Mouse (Mus musculus) stomach, embryonic 16.5 days (tissue): Measurements from ENCODE around the gene Prdm10. TPM values are rescaled to one million over a fixed set of nuclear protein-coding genes. Genes with fewer than 3 reads are reported as not detected.

Experiments used
- ATAC-seq: fragments of 200-750 bp; cut with Nextera tagmentation; 2 replicates; pipeline ENCODE4 v1.8.0; 2017; ENCODE audit warnings: moderate number of reproducible peaks, moderate TSS enrichment; ENCODE audit not compliant: insufficient read depth, low FRiP score
- H3K27ac ChIP-seq: fragments of 300-500 bp; sonication (generic); 2 replicates; pipeline ENCODE4 v1.5.1; 2014; ENCODE audit warnings: low read length
- H3K27me3 ChIP-seq: fragments of 300-500 bp; sonication (generic); 2 replicates; pipeline ENCODE4 v1.6.1; 2014; ENCODE audit warnings: low read length, control low read depth, mixed read lengths; ENCODE audit not compliant: control insufficient read depth, insufficient read depth
- H3K36me3 ChIP-seq: fragments of 300-500 bp; sonication (generic); 2 replicates; pipeline ENCODE4 v1.6.1; 2014; ENCODE audit warnings: low read length; ENCODE audit not compliant: control insufficient read depth, insufficient read depth
- H3K4me1 ChIP-seq: fragments of 300-500 bp; sonication (generic); 2 replicates; pipeline ENCODE4 v1.6.1; 2014; ENCODE audit warnings: low read length, control low read depth, mixed read lengths; ENCODE audit not compliant: control insufficient read depth, insufficient read depth
- H3K4me2 ChIP-seq: fragments of 300-500 bp; sonication (generic); 2 replicates; pipeline ENCODE4 v1.6.1; 2014; ENCODE audit warnings: low read depth, low read length, mixed read lengths
- H3K4me3 ChIP-seq: fragments of 300-500 bp; sonication (generic); replicated peaks from 2 replicates; pipeline ENCODE4 v1.5.1; 2014; ENCODE audit warnings: mild to moderate bottlenecking, low read length
- H3K9ac ChIP-seq: fragments of 300-500 bp; sonication (generic); 2 replicates; pipeline ENCODE4 v1.6.1; 2014; ENCODE audit warnings: low read length
- H3K9me3 ChIP-seq: fragments of 300-500 bp; sonication (generic); replicated peaks from 2 replicates; pipeline ENCODE4 v1.6.1; 2016; ENCODE audit warnings: low read length, control low read depth; ENCODE audit not compliant: control insufficient read depth
- WGBS: fragments of 180-500 bp; shearing (Covaris S2); extraction: QIAGEN DNeasy Blood & Tissue Kit; methylation state at CpG from one replicate; pipeline ENCODE4 v1.1.7; 2014; 5-methylcytosine and 5-hydroxymethylcytosine counted together
- polyA plus RNA-seq: library from polyadenylated mRNA; unstranded; fragments of >200 nt; fragmentation: Nextera tagmentation; extraction: Ambion mirVana; gene quantifications from 2 replicates; pipeline ENCODE4 v1.2.1, GENCODE M21; 2015

Gene Prdm10
- polyA plus RNA-seq, 1 experiment from 2014 or later = 4.8 TPM

DNA sequence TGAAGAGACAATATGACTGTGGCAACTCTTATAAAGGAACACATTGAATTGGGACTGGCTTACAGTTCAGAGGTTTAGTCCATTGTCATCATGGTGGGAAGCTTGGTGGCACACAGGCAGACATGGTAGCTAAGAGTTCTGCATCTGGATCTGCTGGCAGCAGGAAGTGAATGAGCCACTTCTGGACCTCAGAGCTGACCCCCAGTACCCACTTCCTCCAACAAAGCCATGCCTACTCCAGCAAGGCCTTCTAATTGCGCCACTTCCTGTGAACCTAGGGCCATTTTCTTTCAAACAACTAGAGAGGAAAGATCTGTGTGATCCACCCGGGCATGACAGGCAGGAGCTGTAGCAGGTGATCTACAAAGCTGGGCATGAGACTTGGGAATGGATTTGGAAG is 72.4 kb downstream of the Prdm10 start:
- H3K4me2 ChIP-seq = no peak overlapping the region
- ATAC-seq = no peak
- no peaks in the 10 kb centered on the region for H3K4me1 ChIP-seq
- no peak overlapping the region for H3K27ac ChIP-seq
- no peaks in the 10 kb centered on the region for H3K27me3 ChIP-seq
- H3K36me3 ChIP-seq = no peaks in the 10 kb centered on the region
- 81% methylated on average over 2 of the region's 2 CpGs for WGBS
- H3K9me3 ChIP-seq = no peaks in the 10 kb centered on the region
- H3K9ac ChIP-seq = no peak overlapping the region
- H3K4me3 ChIP-seq = no peak overlapping the region

DNA sequence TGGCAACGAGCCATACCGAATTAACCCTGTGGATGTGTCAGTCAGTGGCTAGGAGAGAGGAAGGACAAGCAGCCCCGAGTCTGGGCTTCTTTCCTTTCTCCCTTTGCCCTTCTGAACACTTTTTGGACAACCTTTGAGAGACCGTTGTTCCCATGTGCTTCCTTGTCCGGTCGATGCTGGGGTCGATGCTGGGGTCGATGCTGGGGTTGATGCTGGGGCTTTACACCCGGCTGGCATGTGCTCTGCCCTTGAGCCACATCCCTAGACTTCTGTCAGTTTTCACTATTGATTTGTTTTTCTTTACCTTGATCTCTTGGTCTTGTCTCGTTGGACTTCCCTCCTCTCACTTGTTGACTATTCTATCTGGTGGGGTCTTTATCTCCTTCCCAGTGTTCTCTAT is 73.2 kb downstream of the Prdm10 start:
- WGBS = 77% methylated on average over 10 of the region's 10 CpGs

GRCm38 (mm10) chr9:31354051-31354450 is 73.7 kb downstream of the Prdm10 start:
- H3K9ac ChIP-seq = no peak overlapping the region
- H3K4me2 ChIP-seq = no peak overlapping the region
- H3K4me1 ChIP-seq = no peaks in the 10 kb centered on the region
- no peak overlapping the region for H3K27ac ChIP-seq
- no peak overlapping the region for H3K4me3 ChIP-seq
- ATAC-seq = no peak
- 63% methylated on average over 7 of the region's 7 CpGs for WGBS
- H3K9me3 ChIP-seq = no peaks in the 10 kb centered on the region
- H3K36me3 ChIP-seq = peaks cover 3% of the 10 kb centered on the region; the same call in 1 of the 2 replicates
- H3K27me3 ChIP-seq = no peaks in the 10 kb centered on the region

More for the DNA sequence above, 73.2 kb downstream of the Prdm10 start:
- Histone ChIP-seq H3K27me3 (no peaks in the 10 kb centered on the region), H3K4me2 (no peak overlapping the region), H3K9me3 (no peaks in the 10 kb centered on the region), H3K9ac (no peak overlapping the region), H3K4me3 (no peak overlapping the region), H3K36me3 (no peaks in the 10 kb centered on the region), H3K4me1 (no peaks in the 10 kb centered on the region), H3K27ac (no peak overlapping the region)
- no peak for ATAC-seq

- Histone ChIP-seq H3K4me3 (no peak overlapping the region), H3K9ac (no peak overlapping the region), H3K4me1 (no peaks in the 10 kb centered on the region), H3K27me3 (no peaks in the 10 kb centered on the region), H3K27ac (no peak overlapping the region), H3K9me3 (no peaks in the 10 kb centered on the region), H3K4me2 (no peak overlapping the region), H3K36me3 (peaks cover 13% of the 10 kb centered on the region; the same call in 1 of the 2 replicates)
- ATAC-seq = no peak
- 86% methylated on average over 9 of the region's 9 CpGs for WGBS
Observed at GRCm38 (mm10) chr9:31363698-31364609, 83.6 kb downstream of the Prdm10 start.

- 0 out of 2 replicates have a peak, but pooled peaks cover 9% of the 10 kb centered on the region for H3K36me3 ChIP-seq
- H3K27ac ChIP-seq = no peak overlapping the region
- no peaks in the 10 kb centered on the region for H3K27me3 ChIP-seq
- no peak for ATAC-seq
- WGBS = 71% methylated on average over 8 of the region's 8 CpGs
- H3K9me3 ChIP-seq = no peaks in the 10 kb centered on the region
- H3K4me2 ChIP-seq = no peak overlapping the region
- no peak overlapping the region for H3K9ac ChIP-seq
- H3K4me3 ChIP-seq = no peak overlapping the region
- H3K4me1 ChIP-seq = no peaks in the 10 kb centered on the region
Observed at GRCm38 (mm10) chr9:31365086-31365485, 84.7 kb downstream of the Prdm10 start.

DNA sequence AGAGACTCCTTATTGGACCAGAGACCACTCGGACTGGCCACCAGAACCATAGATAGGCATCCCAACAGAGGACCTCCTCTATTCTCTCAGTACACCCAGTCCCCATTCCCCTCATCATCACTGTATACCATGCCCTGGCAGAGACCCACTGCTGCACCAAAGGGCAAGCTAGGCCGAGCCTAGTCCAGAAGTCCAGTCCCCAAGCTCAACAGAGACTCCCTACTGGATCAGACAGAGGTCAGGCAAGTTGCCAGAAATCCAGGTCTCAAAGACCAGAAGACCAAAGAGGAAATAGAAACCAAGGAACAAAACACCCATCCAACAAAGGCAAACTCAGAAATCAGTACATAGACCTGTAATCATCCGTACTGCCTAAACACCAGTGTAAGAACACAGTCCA is 91.4 kb downstream of the Prdm10 start:
- H3K9ac ChIP-seq = no peak overlapping the region
- H3K36me3 ChIP-seq = peaks cover 10% of the 10 kb centered on the region; the same call in 1 of the 2 replicates
- H3K4me3 ChIP-seq = no peak overlapping the region
- H3K27ac ChIP-seq = no peak overlapping the region
- WGBS = 91% methylated on average over 3 of the region's 3 CpGs
- no peaks in the 10 kb centered on the region for H3K27me3 ChIP-seq
- no peak for ATAC-seq
- no peaks in the 10 kb centered on the region for H3K9me3 ChIP-seq
- no peak overlapping the region for H3K4me2 ChIP-seq
- H3K4me1 ChIP-seq = no peaks in the 10 kb centered on the region

GRCm38 (mm10) chr9:31376661-31377060 is 96.3 kb downstream of the Prdm10 start:
- H3K9me3 ChIP-seq = no peaks in the 10 kb centered on the region
- ATAC-seq = no peak
- H3K27me3 ChIP-seq = no peaks in the 10 kb centered on the region
- peaks cover 8% of the 10 kb centered on the region; the same call in 1 of the 2 replicates for H3K36me3 ChIP-seq
- no peak overlapping the region for H3K9ac ChIP-seq
- no peak overlapping the region for H3K4me2 ChIP-seq
- no peaks in the 10 kb centered on the region for H3K4me1 ChIP-seq
- H3K27ac ChIP-seq = no peak overlapping the region
- H3K4me3 ChIP-seq = no peak overlapping the region

GRCm38 (mm10) chr9:31384786-31385499 is 104.6 kb downstream of the Prdm10 start:
- H3K9ac ChIP-seq = peak overlapping the region; percentile 73; the same call in 1 of the 2 replicates
- 79% methylated on average over 17 of the region's 17 CpGs for WGBS

DNA sequence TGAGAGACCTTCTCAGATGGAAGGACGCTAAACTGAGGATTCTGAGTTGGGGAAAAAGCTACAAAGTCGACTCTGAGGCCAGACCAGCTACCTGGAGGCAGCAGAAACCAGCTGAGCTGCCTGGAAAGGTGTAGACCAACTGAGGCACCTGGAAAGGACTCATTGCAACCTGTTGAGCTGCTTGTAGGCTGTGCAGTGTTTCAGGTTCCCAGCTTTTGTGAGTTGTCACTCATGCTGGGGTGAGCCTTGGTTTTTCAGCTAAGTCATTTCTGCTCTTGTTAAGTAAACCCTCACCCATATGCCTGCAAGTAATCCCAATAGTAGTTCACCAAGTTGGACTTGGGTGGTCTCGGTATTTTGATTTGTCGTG is 105.1 kb downstream of the Prdm10 start:
- no peaks in the 10 kb centered on the region for H3K9me3 ChIP-seq
- 23% methylated on average over 4 of the region's 4 CpGs for WGBS
- ATAC-seq = peak; percentile 20

More at GRCm38 (mm10) chr9:31384786-31385499, 104.6 kb downstream of the Prdm10 start:
- no peaks in the 10 kb centered on the region for H3K9me3 ChIP-seq
- no peak for ATAC-seq
- H3K27ac ChIP-seq = no peak overlapping the region; the same call in 1 of the 2 replicates
- H3K27me3 ChIP-seq = no peaks in the 10 kb centered on the region
- H3K36me3 ChIP-seq = no peaks in the 10 kb centered on the region
- peaks cover 14% of the 10 kb centered on the region for H3K4me1 ChIP-seq
- no peak overlapping the region for H3K4me3 ChIP-seq
- peak overlapping the region; percentile 80; the same call in 1 of the 2 replicates for H3K4me2 ChIP-seq

More for the DNA sequence above, 105.1 kb downstream of the Prdm10 start:
- Histone ChIP-seq H3K9ac (peak overlapping the region; percentile 73), H3K36me3 (no peaks in the 10 kb centered on the region; the same call in 1 of the 2 replicates), H3K4me2 (peak overlapping the region; percentile 80), H3K27me3 (no peaks in the 10 kb centered on the region), H3K27ac (no peak overlapping the region; the same call in 1 of the 2 replicates), H3K4me1 (peaks cover 14% of the 10 kb centered on the region), H3K4me3 (peak overlapping the region; percentile 88)
